Mouse (Mus musculus) embryonic fibroblast, embryonic 13.5 days (primary cell): ENCODE measurements around the gene Tmem255a. TPM values are rescaled to one million over a fixed set of nuclear protein-coding genes. Genes with fewer than 3 reads are reported as not detected.
A peak's percentile ranks its signal among the peaks of the same experiment; 100 is the strongest.

Experiments
- H3K27ac ChIP-seq: 2 replicates; pipeline ENCODE4 v1.5.1; 2012; ENCODE audit warnings: low read length, control low read depth, inconsistent platforms; ENCODE audit not compliant: insufficient read depth
- H3K4me1 ChIP-seq: 2 replicates; pipeline ENCODE4 v1.6.1; 2011; ENCODE audit warnings: low read length; ENCODE audit not compliant: control insufficient read depth, insufficient read depth
- H3K4me3 ChIP-seq: 2 replicates; pipeline ENCODE4 v1.5.1; 2011; ENCODE audit warnings: mild to moderate bottlenecking, control low read depth, low read length; ENCODE audit not compliant: insufficient read depth
- CTCF ChIP-seq: IDR thresholded peaks from 2 replicates; pipeline ENCODE4 v1.5.1; 2011; ENCODE audit warnings: mild to moderate bottlenecking, control low read depth, low read length, moderate library complexity, borderline replicate concordance; ENCODE audit not compliant: insufficient read depth
- POLR2A ChIP-seq: IDR thresholded peaks from 2 replicates; pipeline ENCODE4 v1.6.1; 2011; ENCODE audit warnings: low read depth, mild to moderate bottlenecking, control low read depth, low read length, moderate library complexity
- polyA plus RNA-seq: library from polyadenylated mRNA; stranded (reverse); fragments of >200 nt; gene quantifications from 2 replicates; pipeline ENCODE4 v1.2.4, GENCODE M21; 2011; ENCODE audit warnings: low read depth; ENCODE audit not compliant: missing spikeins, insufficient read length

The Tmem255a gene
- polyA plus RNA-seq = 0.30 TPM in 1 of 2 replicates, not detected in the other

- H3K4me3 ChIP-seq = peak within 1 kb of the TSS; percentile 35
- no peak for TF ChIP-seq CTCF
- TF ChIP-seq POLR2A = no peak
Measured at GRCm38 (mm10) chrX:38251851-38252571, at the start of gene Tmem255a. TSS of gene Tmem255a (minus strand) at chrX:38252439.

DNA sequence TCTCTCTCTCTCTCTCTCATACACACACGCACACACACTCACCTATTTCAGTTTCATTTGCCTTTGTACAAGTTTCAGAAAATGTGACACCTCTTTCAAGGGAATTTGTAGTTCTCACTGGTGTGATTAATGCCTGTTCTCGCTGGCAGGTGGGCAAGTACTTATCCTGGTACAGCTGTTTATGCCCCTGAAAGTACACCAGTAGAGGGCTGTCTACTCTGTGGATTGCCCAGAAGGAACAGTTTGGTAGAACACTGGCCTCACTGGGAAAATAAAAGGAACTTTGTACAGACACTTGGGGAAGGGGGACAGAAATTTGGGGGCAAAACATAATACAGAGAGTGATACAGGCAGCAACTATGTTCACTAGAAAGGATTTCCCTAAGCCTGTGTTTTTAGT is 7.4 kb upstream of the Tmem255a start:
- TF ChIP-seq CTCF (no peak), POLR2A (no peak)
- Histone ChIP-seq H3K27ac (no peak overlapping the region), H3K4me3 (no peak overlapping the region), H3K4me1 (no peaks in the 10 kb centered on the region)

More at GRCm38 (mm10) chrX:38251851-38252571, at the start of gene Tmem255a:
- peaks cover 3% of the 10 kb centered on the region; the same call in 1 of the 2 replicates for H3K4me1 ChIP-seq
- no peak within 1 kb of the TSS for H3K27ac ChIP-seq

DNA sequence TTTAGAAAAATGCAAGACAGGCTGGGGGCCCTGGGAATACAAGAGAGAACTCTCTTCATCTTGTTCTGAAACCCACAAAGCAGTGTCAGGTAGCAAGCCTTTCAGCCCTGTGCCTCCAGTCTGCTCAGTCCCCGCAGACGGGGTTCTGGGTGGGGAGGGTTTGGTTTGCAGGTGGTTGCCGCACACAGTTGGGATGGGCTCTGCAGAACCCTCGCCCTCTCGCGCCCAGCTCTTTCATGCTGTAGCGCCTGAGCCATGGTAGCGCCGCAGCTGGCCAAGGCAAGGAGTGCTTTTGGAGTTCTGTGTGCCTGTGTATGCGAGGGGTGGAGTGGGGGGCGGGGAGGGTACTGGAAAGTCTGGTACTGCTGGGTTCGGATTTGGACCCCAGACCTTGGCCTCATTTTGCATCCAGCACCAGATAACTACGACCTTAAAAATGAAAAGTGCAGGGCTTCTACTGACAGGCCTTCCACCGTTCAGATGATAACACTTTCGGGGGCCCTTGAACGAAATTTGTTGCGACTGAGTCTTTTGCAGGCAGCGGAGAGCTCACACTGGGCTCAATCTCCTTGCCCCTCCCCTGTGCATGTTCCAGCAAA is 1.8 kb downstream of the Tmem255a start:
- TF ChIP-seq POLR2A (no peak), CTCF (no peak)
- Histone ChIP-seq H3K4me3 (peak overlapping the region; percentile 35), H3K4me1 (peaks cover 3% of the 10 kb centered on the region; the same call in 1 of the 2 replicates), H3K27ac (no peak overlapping the region)

GRCm38 (mm10) chrX:38249640-38250351 is 2.4 kb downstream of the Tmem255a start:
- H3K4me1 ChIP-seq = peaks cover 3% of the 10 kb centered on the region; the same call in 1 of the 2 replicates
- H3K4me3 ChIP-seq = no peak overlapping the region
- TF ChIP-seq POLR2A = no peak
- TF ChIP-seq CTCF = 0 out of 2 replicates have a peak, but pooled peaks have one; percentile 9
- H3K27ac ChIP-seq = no peak overlapping the region

DNA sequence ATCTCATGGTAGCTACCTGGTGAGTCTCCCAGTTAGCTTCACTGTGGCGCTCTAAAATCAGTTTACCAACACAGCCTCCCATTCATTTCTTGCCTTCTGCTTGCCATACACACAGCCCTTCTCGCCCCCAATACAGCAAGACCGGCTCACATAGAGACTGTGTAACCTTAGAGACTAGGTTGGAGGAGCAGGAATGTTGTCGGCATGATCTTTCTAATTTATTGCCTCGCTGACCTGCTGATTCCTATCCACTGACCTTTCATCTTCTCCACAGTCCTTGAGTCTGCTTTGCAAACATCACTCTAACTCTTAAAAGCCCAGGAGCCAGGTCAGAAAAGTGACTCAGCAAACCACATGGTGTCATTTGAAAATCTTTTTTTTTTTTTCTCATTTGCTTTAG is 4.6 kb downstream of the Tmem255a start:
- no peak overlapping the region for H3K27ac ChIP-seq
- peaks cover 3% of the 10 kb centered on the region; the same call in 1 of the 2 replicates for H3K4me1 ChIP-seq
- H3K4me3 ChIP-seq = no peak overlapping the region
- TF ChIP-seq POLR2A (no peak), CTCF (no peak)

DNA sequence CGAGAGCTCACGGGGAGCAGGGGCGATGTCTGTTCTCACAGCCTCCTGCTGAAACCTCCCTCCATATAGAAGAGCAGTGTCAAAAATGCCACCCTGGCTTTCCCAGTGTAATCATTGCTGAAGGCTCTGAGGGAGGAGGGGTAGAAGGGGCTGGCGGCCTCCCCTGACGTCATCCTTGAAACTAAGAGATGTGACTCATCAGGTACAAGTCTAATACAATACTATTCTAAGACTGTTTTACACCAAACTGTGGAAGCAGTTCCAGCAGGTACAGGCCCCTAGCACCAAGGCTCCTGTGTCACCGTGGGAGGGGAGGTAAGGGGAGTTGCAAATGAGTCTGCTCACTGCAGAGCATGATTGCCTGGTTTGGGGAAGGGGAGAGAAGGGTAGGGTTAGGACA is 5.1 kb downstream of the Tmem255a start:
- peaks cover 3% of the 10 kb centered on the region; the same call in 1 of the 2 replicates for H3K4me1 ChIP-seq
- no peak for TF ChIP-seq POLR2A
- no peak for TF ChIP-seq CTCF
- no peak overlapping the region for H3K27ac ChIP-seq
- no peak overlapping the region for H3K4me3 ChIP-seq

DNA sequence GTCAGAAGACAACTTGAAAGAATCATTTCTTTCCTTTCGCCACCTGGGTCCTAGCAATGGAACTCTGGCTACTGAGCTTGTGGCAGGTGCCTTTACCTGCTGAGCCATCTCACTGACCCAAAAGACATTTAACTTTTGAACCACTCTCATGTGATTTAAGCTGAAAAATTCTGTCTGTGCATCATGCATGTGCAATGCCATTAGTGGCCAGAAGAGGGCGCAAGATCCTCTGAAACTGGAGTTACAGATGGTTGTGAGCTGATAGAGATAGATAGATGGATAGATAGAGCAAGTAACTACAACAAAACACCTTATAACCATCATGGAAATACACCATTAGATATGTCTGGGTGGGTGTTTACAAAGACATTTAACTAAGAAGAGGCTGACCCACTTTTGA is 14.5 kb downstream of the Tmem255a start:
- no peak for TF ChIP-seq CTCF
- no peak for TF ChIP-seq POLR2A
- H3K4me1 ChIP-seq = no peaks in the 10 kb centered on the region
- H3K27ac ChIP-seq = no peak overlapping the region
- H3K4me3 ChIP-seq = no peak overlapping the region

DNA sequence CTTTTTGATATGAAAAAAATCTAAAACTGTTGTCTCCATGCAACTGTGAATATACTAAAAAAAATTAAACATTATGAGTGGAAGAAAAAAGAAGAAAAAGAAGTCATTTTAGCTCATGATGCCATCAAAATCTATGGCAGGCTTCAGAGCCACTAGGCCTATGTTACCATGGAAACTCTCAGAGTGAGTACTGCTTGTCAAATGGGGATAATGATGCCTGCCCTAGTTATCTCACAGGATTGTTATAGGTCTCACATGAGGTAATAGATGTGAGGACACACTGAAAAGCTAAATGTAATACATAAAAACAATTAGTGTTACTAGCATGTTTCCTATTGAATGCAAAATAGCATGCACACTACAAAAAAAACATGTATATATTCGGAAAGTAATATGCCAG is 22.4 kb downstream of the Tmem255a start:
- TF ChIP-seq POLR2A (no peak), CTCF (no peak)
- no peak overlapping the region for H3K4me3 ChIP-seq

DNA sequence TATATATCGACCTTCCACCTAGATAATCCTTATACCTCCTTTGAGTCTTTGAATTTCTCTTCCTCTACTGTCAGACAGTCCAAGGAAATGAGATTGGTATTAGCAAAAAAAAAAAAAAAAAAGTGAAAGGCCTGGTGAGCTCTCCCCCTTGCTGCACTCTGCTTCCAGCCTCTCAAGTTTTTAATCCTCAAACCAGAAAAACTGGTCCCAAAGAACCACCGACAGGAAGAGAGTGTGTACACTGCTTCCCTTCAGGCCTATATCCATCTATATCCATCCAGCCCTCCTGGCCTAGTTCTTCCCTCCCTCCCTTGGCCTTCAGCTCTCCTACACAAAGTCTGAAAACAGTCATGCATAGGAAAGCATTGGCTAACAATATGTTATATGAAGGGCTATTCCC is 29.5 kb downstream of the Tmem255a start:
- TF ChIP-seq POLR2A = no peak
- TF ChIP-seq CTCF = no peak
- H3K27ac ChIP-seq = no peak overlapping the region

More for the DNA sequence above, 22.4 kb downstream of the Tmem255a start:
- H3K27ac ChIP-seq = no peak overlapping the region
- H3K4me1 ChIP-seq = no peaks in the 10 kb centered on the region

More for the DNA sequence above, 29.5 kb downstream of the Tmem255a start:
- Histone ChIP-seq H3K4me1 (no peaks in the 10 kb centered on the region), H3K4me3 (no peak overlapping the region)
